19 mouse cellular contexts compared by ENCODE assay signal in the genomic region with DNA sequence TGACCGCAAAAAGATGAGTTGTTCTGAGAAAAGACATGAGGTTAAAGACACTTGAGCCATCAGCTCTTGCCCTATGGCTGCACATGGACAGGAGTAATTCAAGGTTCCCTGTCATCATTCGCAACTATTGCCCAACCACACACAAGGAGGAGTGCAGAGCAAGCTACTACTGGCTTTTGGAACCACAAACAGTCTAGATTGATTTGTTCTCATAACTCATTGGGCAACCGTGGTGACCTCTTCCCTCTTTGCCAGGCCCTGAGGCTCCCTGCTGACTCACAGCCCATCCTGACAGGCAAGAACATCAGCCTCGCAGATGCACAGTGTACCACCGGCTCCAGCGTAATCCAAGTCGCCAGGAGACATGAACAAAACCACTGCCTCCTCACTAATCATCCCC. TPM values are rescaled to one million over a fixed set of nuclear protein-coding genes. Genes with fewer than 3 reads are reported as not detected.
DNase-seq lines count a peak whose midpoint lies in the region; ATAC-seq and TF ChIP-seq lines count a peak whose summit lies in the region.
"Had no signal": no experiment of that assay in that cellular context is flagged by ENCODE, and none has a peak within 500 bp of the region (broad histone marks: within the 10 kb centered on the region; RNA-seq: fewer than 3 reads in every experiment).

No protein-coding gene starts in this region.

- H3K27me3 ChIP-seq in C2C12 (ENCODE audit: control insufficient read depth, insufficient read depth, insufficient read length): no peaks in the 10 kb centered on the region
- H3K27me3 ChIP-seq: heart, embryonic 13.5 days; hindbrain, embryonic 15.5 days; limb, embryonic 13.5 days had no signal

- H3K4me3 ChIP-seq in C2C12 (ENCODE audit: insufficient read depth, poor library complexity, severe bottlenecking): no peak overlapping the region
- H3K4me3 ChIP-seq: forebrain, embryonic 10.5 days; heart, embryonic 13.5 days; hindbrain, embryonic 15.5 days; limb, embryonic 13.5 days had no signal

- ATAC-seq in granulocyte monocyte progenitor cell, adult 5-6 weeks (replicated peaks; ENCODE audit: poor library complexity, severe bottlenecking): peak; percentile 99
- ATAC-seq: activated CD4-positive, CD25-positive, alpha-beta regulatory T cell, adult 4 months had no signal

- no peak overlapping the region for H3ac ChIP-seq in C2C12 (ENCODE audit: control insufficient read depth, insufficient read length, low read depth)

- no peak for TF ChIP-seq CTCF in C2C12 (IDR thresholded peaks at IDR 0.05; ENCODE audit: control insufficient read depth, insufficient read depth, insufficient read length)

- no peaks in the 10 kb centered on the region for H3K79me2 ChIP-seq in C2C12 (ENCODE audit: control insufficient read depth, insufficient read depth)

- no peaks in the 10 kb centered on the region for H3K36me3 ChIP-seq in C2C12 (ENCODE audit: control insufficient read depth, insufficient read depth)
- H3K36me3 ChIP-seq: forebrain, embryonic 10.5 days; heart, embryonic 13.5 days; hindbrain, embryonic 15.5 days; limb, embryonic 13.5 days had no signal

- peak; percentile 40 to 45 for DNase-seq in adrenal gland, adult 18-20 months (ENCODE audit: low spot score in 2 of 2)
- DNase-seq in lung, postnatal 36 days: peak; percentile 75
- DNase-seq in kidney, postnatal 36 days: no peak
- DNase-seq in right cerebral cortex, postnatal 25 days: no peak
- no peak for DNase-seq in heart, postnatal 36 days
- no peak for DNase-seq in thymus, postnatal 0 days (ENCODE audit: low spot score)
- DNase-seq: kidney, adult 9 months; layer of hippocampus, adult 9-11 months; retina, postnatal 1 day; thymus, postnatal 36 days had no signal

- no peaks in the 10 kb centered on the region for H3K79me3 ChIP-seq in C2C12 (ENCODE audit: low read depth)

- intact Hi-C loops in heart, postnatal 36 days (cut with DNase I): no loop called here

TF ChIP-seq in C2C12, 6 proteins besides CTCF, POLR2A, EP300 and RAD21:
- TF ChIP-seq MYOG (IDR thresholded peaks at IDR 0.05; ENCODE audit: control insufficient read depth, extremely low read depth, insufficient read length) (no peak), CEBPB (IDR thresholded peaks at IDR 0.05; ENCODE audit: low read depth) (peak; percentile 90), MAX (IDR thresholded peaks at IDR 0.05) (peak; percentile 35)

RNA-seq across cellular contexts. Expression of a gene that starts 12.3 kb away (rescaled TPM):
- polyA plus RNA-seq in C2C12 (2012; fragmentation: generic; extraction: Trizol): 7.0 TPM
- 100 to 1,000 TPM in 1 of 2 experiments, 10 to 100 TPM in 1; 87.8 to 419 TPM for total RNA-seq in adrenal gland, adult 18-20 months (2021)
- 7.7 and 11.0 TPM in 2 replicates for total RNA-seq in granulocyte monocyte progenitor cell, adult 5-6 weeks (2014; fragmentation: Nextera tagmentation)
- total RNA-seq in granulocyte monocyte progenitor cell, adult 5-6 weeks (2017): 9.0 and 10.7 TPM in 2 replicates
- total RNA-seq in heart, postnatal 36 days (2021): 100 to 1,000 TPM; 210 to 250 TPM
- 6.0 and 6.4 TPM in 2 replicates for polyA plus RNA-seq in thymus, postnatal 0 days (2015; fragmentation: Nextera tagmentation; extraction: Ambion mirVana)

RNA-seq across cellular contexts. Expression of a gene that starts 41.2 kb away (rescaled TPM):
- polyA plus RNA-seq in C2C12 (2012; fragmentation: generic; extraction: Trizol): not detected
- 1 to 10 TPM in 1 of 2 experiments, under 1 TPM in 1; 0.22 to 1.1 TPM for total RNA-seq in adrenal gland, adult 18-20 months (2021)
- total RNA-seq in granulocyte monocyte progenitor cell, adult 5-6 weeks (2014; fragmentation: Nextera tagmentation): not detected in 2 replicates
- total RNA-seq in granulocyte monocyte progenitor cell, adult 5-6 weeks (2017): not detected in 2 replicates
- total RNA-seq in heart, postnatal 36 days (2021): under 1 TPM; 0.19 to 0.33 TPM
- polyA plus RNA-seq in thymus, postnatal 0 days (2015; fragmentation: Nextera tagmentation; extraction: Ambion mirVana): 0.24 and 0.60 TPM in 2 replicates
- total RNA-seq: ES-E14 had no signal
- polyA plus RNA-seq: activated CD4-positive, CD25-positive, alpha-beta regulatory T cell, adult 4 months; forebrain, embryonic 10.5 days; heart, embryonic 13.5 days; limb, embryonic 13.5 days; neural tube, embryonic 11.5 days had no signal

Comparison
In these comparisons a context has a peak if more than half of its experiments do, and no peak if none do; other contexts are left out.
1. DNase-seq: peak in adrenal gland, adult 18-20 months (2 of 2) and lung, postnatal 36 days (single experiment); none in kidney, postnatal 36 days (0 of 2), right cerebral cortex, postnatal 25 days (single experiment), heart, postnatal 36 days (0 of 2) and thymus, postnatal 0 days (single experiment).
2. RNA of a gene that starts 12.3 kb away (total RNA-seq): 87.8 to 419 TPM in adrenal gland, adult 18-20 months and 210 to 250 TPM in heart, postnatal 36 days; 7.7 to 11.0 TPM in granulocyte monocyte progenitor cell, adult 5-6 weeks; every median in the first group is over 4 times any median in the second.